Mouse (Mus musculus) embryonic fibroblast, embryonic 13.5 days (primary cell): Measurements from ENCODE around the gene Atp8b2.

Experiments
- CTCF ChIP-seq: IDR thresholded peaks from 2 replicates; pipeline ENCODE4 v1.5.1; 2011; ENCODE audit warnings: mild to moderate bottlenecking, control low read depth, low read length, moderate library complexity, borderline replicate concordance; ENCODE audit not compliant: insufficient read depth
- POLR2A ChIP-seq: IDR thresholded peaks from 2 replicates; pipeline ENCODE4 v1.6.1; 2011; ENCODE audit warnings: low read depth, mild to moderate bottlenecking, control low read depth, low read length, moderate library complexity

GRCm38 (mm10) chr3:89928956-89929355 is 34.4 kb downstream of the Atp8b2 start:
- no peak for TF ChIP-seq CTCF
- no peak for TF ChIP-seq POLR2A
